Mouse (Mus musculus) MN1 (cell line): ENCODE measurements around the gene Cdc42bpg.

ENCODE experiments used
- DNase-seq: peaks from one replicate; pipeline ENCODE4 v3.0.0-alpha.2; 2016; ENCODE audit warnings: low spot score

Gene Cdc42bpg

DNA sequence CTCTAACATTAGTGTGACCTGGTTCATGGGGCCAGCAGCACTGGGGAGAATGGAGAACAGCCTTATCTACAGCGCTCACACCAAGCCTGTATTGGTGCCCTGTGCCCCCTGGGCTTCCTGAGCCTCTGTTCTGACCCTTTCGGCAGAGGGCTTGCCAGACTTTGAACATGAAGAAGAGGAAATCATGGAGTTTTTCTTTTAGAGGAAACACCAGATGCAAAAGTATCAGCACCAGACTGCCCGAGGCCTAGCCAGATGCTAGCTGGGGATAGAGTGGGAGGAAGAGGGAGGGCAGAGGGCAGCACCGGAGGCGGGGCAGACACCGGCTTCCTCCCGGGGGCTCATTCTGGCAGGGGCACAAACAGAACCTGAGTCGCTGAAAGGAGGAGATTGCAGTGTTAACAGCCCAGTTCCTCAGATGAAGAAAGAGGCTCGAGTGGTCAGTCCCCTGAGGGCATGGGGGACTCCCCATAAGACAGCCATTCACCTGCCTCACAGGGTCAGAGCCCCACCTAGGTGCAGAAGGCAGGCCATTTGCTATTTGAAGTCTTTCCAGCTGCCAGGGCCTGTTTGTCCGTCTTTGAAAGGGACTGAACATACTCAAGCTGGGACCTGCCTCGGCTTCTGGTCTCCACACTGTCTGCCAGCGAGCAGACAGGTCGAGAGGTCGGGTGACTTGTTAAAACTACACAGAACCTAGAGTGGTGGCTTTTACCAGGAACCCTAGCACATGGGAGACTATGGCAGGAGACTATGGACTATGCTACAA is 43.1 kb downstream of the Cdc42bpg start:
- no peak for DNase-seq

DNA sequence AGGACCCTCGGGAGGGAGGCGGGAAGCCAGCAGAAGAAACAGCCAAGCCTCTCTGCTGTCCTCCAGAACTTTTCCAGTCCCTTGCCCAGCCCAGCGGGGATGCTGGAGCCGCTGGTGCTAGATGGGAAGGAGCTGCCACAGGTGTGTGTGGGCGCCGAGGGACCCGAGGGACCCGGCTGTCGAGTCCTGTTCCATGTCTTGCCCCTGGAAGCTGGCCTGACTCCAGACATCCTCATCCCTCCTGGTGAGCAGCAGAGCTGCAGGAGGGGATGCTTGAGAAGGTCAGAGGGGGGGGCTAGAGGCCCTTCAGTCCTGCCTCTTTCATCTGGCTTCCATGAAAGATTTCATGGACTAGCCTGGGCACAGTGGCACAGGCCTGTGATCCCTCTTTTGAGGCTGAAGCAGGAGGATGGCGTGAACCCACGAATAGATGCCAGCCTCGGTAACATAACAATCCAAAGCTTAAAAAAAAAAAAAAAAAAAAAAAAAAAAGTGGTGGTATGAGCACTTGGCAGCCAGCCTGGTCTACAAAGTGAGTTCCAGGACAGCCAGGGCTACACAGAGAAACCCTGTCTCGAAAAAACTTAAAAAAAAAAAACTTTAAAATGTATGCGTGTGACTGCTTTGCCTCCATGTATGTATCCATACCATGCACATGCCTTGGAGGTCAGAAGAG is 45.3 kb downstream of the Cdc42bpg start:
- DNase-seq, result peak; percentile 20

DNA sequence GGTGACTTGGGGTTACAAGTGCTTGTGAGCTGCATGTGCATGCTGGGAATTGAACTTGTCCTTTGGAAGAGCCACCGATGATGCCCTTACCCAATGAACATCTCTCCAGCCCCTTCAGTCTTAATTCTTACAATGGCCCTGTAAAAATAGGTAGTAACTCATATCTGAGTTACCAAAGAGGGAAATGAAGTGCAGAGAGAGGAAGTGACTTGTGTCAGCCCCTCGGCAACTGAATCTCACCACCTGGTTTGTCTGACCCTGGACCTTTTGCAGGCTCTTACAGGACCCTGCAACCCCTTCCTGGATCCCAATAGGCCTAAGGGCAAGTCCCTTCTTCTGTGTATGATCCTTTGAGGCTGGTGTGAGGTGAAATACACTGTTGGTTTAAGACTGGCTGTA is 45.9 kb downstream of the Cdc42bpg start:
- DNase-seq, result no peak

DNA sequence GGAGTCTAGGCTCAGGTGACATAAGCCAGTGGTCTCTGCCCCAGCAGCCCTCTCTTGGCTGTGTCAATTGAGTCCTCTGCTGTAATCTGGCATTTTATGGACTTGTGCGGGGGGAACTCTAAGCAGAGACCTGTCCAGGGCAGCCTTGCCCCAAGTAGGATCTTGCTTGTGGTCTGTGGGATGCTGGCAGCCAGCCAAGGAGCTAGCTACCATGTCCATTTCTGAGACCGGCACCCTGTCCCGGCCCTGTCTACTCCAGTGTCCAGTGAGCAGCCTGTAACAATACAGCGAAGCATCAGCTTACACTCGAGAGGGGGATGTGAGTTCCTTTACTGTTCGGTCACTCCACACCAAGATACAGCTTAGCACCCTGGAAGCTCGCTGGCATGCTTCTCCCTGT is 47.8 kb downstream of the Cdc42bpg start:
- DNase-seq, result peak; percentile 25

DNA sequence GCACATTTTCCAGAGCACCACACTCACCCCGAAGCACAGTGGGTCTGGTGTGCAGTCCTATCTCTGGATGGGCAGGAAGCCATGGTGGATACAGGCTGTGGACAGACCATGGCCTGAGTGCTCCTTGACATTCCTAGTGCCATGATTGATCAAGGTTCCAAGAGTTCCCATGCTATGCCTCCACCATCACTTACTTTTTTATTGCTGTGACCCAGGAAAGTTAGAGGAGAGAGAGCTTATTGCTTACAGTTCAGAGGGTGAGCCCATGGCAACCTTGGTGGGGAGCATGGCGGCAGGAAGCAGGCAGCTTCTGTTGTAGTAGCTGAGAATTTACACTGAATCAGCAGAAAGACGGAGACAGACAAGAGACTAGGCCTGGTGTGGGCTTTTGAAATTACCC is 55.0 kb downstream of the Cdc42bpg start:
- no peak for DNase-seq

DNA sequence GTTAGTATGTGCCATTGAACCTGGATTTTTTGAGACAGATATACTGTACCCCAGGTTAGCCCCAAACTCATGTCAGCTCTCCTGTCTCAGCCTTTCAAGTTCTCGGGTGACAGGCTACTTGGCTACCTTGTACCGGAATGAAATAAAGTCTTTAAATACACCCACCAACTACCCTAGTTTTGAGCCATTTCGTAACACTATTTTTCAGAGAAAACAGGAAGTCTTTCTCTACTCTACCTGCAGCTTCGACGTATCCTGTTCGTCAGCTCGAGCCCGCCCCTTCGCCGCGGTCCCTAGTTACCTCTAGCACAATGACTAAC is 56.8 kb downstream of the Cdc42bpg start:
- no peak for DNase-seq

DNA sequence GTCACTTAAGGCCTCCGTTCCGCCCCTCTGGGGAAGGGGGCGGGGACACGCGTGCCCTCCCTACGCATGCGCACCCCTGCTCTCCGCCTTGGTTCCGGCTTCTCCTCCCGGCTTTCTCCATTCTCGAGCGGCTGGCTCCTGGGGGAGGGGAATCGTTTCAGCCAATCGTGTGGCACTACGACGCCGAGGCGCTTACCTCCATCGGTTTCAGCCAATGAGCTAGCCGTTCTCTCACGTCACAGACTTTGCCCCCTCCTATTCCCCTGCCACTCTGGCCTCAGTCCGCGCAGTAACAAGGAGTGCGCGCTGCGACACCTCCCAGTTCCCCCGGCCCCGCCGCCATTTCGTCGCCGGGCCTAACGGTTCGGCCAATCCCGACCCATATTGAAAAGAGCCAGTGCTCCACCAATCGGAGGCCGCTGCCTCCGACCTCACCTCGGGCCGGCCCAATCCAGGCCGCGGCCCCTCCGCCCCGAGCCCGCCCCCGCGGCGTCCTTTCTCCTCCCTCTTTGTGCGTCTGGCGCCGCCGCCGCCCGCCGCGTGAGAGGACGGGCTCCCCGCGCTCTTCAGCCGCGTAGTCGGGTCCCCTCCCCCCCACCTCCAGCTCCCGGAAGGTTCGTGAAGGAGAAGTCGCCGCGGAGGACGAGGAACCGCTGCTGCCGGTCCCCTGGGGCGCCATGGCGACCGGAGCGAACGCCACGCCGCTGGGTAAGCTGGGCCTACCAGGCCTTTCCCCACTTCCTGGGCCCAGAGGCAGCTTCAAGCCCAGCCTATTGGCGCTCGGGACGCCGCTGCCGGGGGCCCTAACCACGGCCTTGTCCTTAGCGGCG is 57.4 kb downstream of the Cdc42bpg start, which contains the start of gene Sf1:
Gene Sf1, plus strand, starts transcription at position 280 of the 830 bp plus-strand sequence.
- peak; percentile 98 for DNase-seq

DNA sequence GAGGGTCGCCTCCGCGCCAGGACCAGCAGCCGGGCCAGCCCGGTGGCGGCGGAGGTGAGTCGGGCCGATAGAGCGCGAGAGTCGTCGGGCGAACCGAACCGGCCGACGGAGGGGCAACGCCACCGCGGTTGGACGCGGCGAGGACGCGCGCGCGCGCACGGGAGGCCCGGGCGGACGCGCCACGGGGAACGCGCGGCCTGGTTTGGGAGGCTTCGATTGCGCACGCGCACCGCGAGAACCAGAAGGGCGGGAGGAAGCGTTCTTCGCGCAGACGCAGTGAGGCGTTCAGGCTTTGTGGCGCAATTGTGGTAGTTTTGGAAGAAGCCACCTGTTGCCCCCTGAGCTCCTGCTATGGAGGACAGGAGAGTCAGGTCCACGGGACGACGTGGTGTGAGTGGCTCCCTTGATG is 58.1 kb downstream of the Cdc42bpg start:
- DNase-seq, result peak; percentile 83

DNA sequence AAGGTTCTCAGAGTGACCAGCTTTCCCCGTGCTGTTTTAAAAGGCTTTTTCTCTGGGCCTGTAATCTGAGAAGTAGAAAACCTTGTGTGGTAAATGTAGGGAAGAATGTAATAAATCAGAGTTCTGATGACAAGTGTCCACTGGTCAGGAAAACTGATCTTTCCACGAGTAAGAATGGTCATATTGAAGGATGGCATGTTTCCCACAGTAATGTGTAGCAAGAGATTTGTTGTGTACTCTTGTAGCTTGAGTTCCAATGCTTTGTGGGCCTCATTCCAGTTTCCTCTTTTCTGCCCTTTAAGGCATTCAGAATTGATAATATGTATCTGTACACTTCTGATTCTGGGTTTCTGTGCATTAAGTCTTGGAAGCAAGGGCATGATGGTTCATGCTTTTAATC is 58.6 kb downstream of the Cdc42bpg start:
- DNase-seq, result no peak

DNA sequence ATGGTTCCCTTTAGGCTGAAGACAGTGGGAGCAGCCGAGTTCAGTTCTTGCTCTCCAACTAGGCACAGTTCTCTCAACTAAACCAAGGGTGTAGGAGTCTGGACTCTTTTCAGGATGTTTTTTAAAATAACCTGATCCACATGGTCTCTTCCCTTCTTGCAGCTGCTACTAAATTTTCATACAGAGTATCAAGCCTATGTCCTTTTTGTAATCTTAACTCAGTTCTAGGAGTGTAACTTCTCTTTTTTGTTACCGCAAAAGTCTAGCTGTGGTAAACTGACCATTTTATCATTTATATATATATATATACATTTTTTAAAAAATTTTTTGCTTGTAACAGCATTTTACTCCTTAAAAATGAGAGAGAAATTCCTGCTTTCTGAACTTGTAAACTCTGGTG is 63.9 kb downstream of the Cdc42bpg start:
- no peak for DNase-seq

DNA sequence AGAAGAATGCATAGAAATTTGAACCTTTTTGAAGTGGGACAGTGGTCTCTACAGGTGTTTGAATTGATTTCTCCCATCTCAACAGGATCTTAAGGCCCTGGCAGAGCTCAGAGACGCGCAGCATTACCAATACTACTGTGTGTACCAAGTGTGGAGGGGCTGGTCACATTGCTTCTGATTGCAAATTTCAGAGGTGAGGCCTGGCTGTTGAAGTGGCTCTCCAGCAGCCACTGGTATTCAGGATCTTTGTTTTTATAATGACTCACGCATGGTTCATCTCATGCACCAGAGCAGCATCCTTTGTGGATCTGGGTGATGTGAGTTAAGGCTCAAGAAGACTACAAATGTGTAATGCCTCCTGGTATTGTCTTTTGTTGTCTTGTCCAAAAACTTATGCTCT is 66.2 kb downstream of the Cdc42bpg start:
- DNase-seq, result peak; percentile 63

DNA sequence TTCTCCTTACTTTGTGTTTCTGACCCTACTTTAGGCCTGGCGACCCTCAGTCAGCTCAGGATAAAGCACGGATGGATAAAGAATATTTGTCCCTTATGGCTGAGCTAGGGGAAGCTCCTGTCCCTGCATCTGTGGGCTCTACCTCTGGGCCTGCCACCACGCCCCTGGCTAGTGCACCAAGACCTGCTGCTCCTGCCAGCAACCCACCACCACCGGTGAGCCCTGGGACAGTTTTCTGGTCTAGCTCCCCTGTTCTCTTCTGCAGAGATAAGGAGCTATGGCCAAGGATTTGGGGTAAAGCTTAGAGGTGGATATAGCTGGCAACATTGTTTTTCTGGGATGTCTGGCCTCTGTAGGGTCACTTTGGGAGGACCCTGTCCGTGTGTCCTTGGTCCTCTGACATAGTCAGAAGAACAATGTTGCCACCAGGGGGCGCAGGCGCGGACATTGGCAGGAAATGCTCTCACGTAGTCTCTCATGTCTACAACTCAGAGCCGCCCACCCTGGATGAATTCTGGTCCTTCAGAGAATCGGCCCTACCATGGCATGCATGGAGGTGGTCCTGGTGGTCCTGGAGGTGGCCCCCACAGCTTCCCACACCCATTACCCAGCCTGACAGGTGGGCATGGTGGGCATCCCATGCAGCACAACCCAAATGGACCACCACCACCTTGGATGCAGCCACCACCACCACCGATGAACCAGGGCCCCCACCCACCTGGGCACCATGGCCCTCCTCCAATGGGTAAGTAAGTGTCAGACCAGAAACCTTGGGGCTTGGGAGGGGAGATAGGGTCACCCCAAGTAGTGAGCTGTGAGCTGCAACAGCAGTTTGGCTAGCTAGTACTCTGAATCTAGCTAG is 67.5 kb downstream of the Cdc42bpg start:
- peak; percentile 70 for DNase-seq

DNA sequence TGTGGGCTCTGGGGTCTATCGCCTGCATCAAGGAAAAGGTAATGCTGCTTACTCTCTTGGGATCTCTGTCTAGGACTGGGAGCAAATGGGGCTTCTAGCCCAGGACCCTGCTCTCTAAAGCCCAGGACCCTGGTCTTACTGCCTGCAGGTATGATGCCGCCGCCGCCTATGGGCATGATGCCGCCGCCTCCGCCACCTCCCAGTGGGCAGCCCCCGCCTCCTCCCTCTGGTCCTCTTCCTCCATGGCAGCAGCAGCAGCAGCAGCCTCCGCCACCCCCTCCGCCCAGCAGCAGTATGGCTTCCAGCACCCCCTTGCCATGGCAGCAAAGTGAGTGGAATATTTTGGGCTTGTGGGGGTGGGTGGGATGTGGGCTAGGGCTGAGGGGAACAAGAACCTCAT is 68.3 kb downstream of the Cdc42bpg start:
- no peak for DNase-seq
